Mouse (Mus musculus) activated CD4-positive, CD25-positive, alpha-beta regulatory T cell (primary cell): ENCODE results near the gene Sfn. TPM values are rescaled to one million over a fixed set of nuclear protein-coding genes. Genes with fewer than 3 reads are reported as not detected.

Source experiments
- polyA plus RNA-seq, 2 experiments: library from polyadenylated mRNA; unstranded; fragments of 100-300 nt; shearing (Covaris generic); gene quantifications; one replicate each; pipeline ENCODE4 v1.2.1; 2017

The Sfn gene
- 10 to 100 TPM; 19.5 to 20.1 TPM for polyA plus RNA-seq

DNA sequence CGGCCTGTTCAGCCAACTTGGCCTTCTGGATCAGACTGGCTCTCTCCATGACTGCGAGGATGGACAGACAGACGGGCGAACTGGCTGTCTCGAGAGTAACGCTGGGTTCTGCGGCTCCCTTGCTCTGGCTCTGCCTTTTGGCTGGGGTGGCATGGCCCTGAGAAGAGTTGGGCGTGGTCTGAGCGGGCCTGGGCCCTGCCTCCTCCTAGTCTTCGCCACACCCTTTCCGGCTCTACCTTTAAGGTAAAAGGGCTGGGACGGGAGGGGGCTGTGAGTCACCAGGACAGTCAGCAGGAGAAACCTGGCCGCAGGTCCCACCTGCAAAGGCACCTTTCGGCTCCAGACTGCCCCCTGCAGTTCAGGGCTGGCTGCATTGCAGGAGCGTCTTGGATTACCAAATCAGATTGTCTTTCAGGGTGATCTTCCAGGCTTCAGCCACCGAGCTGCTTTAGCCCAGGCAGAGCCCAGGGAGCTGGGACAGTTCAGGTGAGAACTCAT lies at the start of gene Sfn:
Gene Sfn, minus strand, starts transcription at position 448 of the 498 bp plus-strand sequence.

DNA sequence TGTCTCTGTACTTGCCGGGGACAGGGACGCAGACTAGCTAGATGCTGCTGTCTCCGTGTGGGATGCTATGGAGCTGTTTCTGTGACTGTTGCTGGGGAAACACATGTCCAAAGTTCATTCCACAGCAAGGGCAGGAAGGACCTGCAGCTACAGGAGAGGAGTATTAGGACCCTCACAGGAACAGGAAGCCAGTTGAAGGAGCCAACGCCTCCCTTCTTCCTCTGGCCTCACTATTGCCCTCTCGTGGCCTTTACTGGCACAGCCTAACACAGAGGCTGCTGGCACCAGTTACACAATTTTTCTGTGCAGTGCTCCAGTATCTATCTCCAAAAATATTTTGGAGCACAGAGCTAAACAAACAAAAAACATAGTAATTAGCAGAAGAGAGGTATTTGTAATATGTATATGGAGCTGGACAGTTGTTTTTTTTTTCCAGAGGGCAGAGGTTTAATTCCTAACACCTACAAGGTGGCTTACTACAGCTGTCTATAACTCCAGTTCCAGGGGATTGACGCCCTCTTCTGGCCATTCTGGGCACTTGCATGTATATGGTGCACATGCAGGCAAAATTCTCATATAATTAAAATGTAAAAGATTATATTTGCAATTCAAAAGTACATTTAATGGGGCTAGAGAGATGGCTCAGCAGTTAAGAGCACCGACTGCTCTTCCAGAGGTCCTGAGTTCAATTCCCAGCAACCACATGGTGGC lies 48.2 kb upstream of the Sfn start, which contains the start of gene Zdhhc18:
Gene Zdhhc18, minus strand, starts transcription at position 166 of the 711 bp plus-strand sequence.

DNA sequence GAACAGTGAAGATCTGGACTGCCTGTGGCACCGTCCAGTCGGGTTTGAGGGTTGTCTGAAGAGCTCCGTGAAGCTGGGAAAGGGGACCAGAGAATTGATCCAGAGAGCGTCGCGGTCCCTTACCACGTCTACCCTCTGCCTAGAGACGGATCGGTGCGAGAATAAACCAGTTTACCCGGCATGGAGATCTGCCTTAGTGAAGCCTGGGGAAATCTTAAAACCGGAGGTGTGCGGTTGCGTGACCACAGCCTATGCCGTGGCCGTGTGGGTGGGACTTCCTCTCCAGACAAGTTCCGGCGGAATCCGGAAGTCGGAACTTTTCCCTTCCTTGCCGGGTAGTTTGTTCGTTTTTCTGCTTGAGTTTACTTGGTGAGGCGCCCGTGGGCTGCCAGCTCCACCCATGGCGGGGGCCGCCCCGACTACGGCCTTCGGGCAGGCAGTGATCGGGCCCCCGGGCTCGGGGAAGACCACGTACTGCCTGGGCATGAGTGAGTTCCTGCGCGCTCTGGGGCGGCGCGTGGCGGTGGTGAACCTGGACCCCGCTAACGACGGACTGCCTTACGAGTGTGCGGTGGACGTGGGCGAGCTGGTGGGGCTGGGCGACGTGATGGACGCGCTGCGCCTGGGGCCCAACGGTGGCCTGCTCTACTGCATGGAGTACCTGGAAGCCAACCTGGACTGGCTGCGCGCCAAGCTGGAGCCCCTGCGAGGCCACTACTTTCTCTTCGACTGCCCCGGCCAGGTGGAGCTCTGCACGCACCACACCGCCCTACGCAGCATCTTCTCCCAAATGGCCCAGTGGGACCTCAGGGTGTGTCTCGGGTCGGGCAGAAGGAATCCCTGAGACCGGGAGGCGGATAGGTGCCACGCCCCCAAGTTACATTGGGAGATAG lies 17.7 kb downstream of the Sfn start, which contains the start of gene Gpn2:
Gene Gpn2, plus strand, starts transcription at position 304 of the 893 bp plus-strand sequence.

DNA sequence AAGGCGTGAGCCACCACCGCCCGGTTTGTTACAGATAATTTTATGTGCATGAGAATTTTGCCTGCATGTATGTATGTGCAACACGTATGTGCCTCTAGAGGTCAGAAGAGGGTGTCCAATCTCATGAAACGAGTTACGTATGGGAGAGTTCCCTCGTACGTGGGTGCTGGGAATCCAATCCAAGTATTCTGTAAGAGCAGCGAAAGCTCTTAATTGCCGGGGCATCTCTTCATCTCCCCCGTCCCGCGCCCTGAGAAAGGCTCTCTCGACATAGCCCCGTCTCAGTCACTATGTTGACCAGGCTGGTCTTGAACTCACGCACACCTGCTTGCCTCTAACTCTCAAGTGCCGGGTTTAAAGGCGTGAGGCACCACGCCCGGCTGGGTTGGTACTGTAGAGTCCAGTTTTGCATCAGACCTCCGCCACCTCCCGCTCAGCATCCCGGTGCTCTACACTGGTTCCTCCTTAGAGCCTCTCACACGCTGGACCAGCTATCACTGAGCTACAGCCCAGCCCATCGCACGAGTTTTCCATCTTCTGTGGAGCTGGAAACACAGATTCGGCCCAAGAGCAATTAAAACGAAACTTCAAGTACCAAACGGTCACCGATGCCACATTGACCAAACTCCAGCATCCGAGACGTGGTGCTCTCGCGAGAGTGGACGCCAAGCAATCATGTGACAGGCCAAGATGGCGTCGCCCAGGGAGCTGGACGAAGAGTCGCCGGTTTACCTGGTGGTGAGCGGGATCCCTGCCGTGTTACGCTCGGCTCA lies 27.7 kb downstream of the Sfn start, which contains the start of gene Gpatch3:
Gene Gpatch3, plus strand, starts transcription at position 676 of the 773 bp plus-strand sequence.

DNA sequence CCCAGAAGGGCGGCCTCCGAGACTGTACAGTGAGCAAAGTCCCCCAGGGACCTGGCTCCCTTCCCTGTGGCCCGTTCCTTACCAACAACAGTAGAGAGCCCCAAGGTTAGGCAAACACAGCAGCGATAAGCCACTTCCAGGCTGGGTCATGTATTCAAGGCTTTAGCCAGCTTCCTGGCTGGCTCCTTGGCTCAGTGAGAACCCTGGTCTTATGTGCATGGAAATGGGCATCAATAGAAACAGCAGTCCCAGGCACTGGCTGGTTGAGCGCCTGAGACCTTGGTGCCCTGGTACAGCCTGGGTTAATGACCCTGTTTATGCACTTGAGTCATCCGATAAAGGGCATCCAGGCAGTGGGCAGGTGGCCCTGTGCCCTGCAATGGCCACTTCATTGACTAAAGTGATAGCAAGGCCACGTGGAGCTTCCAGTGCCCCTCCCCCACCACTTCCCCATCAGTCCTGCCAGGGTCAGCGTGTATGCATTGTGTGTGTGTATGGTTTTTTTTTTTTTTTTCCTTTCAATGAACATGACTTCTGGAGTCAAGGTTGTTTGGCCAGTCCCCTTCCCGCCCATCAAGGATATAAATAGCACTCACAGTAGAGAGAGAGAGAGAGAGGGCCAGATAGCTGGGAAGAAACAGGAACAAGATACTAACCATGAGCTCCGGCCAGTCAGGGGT lies 49.1 kb downstream of the Sfn start, which contains the start of gene Nr0b2:
Gene Nr0b2, plus strand, starts transcription at position 609 of the 680 bp plus-strand sequence.

Other genes with a start within 250 kb of the Sfn start
- gene Wdtc1, start 248.7 kb downstream of the Sfn start, polyA plus RNA-seq: 1 to 10 TPM; 4.4 to 5.4 TPM
- 10 to 100 TPM; 17.9 to 19.7 TPM for gene Slc9a1, start 232.5 kb downstream of the Sfn start, polyA plus RNA-seq
- not detected for gene Tent5b, start 122.0 kb downstream of the Sfn start, polyA plus RNA-seq
- 10 to 100 TPM in 1 of 2 experiments, not detected in 1; 13.8 TPM for gene Trnp1, start 103.6 kb downstream of the Sfn start, polyA plus RNA-seq
- gene Kdf1, start 83.2 kb downstream of the Sfn start, polyA plus RNA-seq: 1 to 10 TPM in 1 of 2 experiments, under 1 TPM in 1; 0.65 to 1.5 TPM
- gene Nudc, start 56.2 kb downstream of the Sfn start, polyA plus RNA-seq: 100 to 1,000 TPM; 134 to 152 TPM
- not detected for gene Nr0b2, start 48.8 kb downstream of the Sfn start, polyA plus RNA-seq
- gene Gpatch3, start 27.4 kb downstream of the Sfn start, polyA plus RNA-seq: 10 to 100 TPM; 13.4 to 13.7 TPM
- 10 to 100 TPM; 24.1 to 26.2 TPM for gene Gpn2, start 17.8 kb downstream of the Sfn start, polyA plus RNA-seq
- 100 to 1,000 TPM; 219 to 276 TPM for gene Zdhhc18, start 48.0 kb upstream of the Sfn start, polyA plus RNA-seq
- 10 to 100 TPM; 20.2 to 25.7 TPM for gene Pigv, start 70.5 kb upstream of the Sfn start, polyA plus RNA-seq
- gene Arid1a, start 154.6 kb upstream of the Sfn start, polyA plus RNA-seq: 10 to 100 TPM; 32.1 to 44.6 TPM